18 mouse cellular contexts compared by ENCODE assay signal in genomic region chr4:34420970-34421369, GRCm38 (mm10).
"Had no signal": no experiment of that assay in that cellular context is flagged by ENCODE, and none has a peak within 500 bp of the region (broad histone marks: within the 10 kb centered on the region; RNA-seq: fewer than 3 reads in every experiment).

No protein-coding gene starts in this region.

- H3K27ac ChIP-seq: hindbrain, embryonic 12.5 days; hindbrain, embryonic 15.5 days; left cerebral cortex, adult 2 months; liver, embryonic 15.5 days; macrophage; midbrain, embryonic 12.5 days; midbrain, embryonic 15.5 days; neural tube, embryonic 12.5 days; neural tube, embryonic 15.5 days; stomach, postnatal 0 days had no signal

- DNase-seq: layer of hippocampus, postnatal 36 days; lung, adult 2 months; right cerebral cortex, adult 18-20 months; right cerebral cortex, postnatal 14 days; right cerebral cortex, postnatal 4 days; thymus, postnatal 25 days had no signal

- H3K4me3 ChIP-seq: hindbrain, embryonic 12.5 days; hindbrain, embryonic 15.5 days; left cerebral cortex, adult 2 months; liver, embryonic 15.5 days; midbrain, embryonic 12.5 days; midbrain, embryonic 15.5 days; neural tube, embryonic 12.5 days; neural tube, embryonic 15.5 days had no signal

- H3K9me3 ChIP-seq: hindbrain, embryonic 12.5 days; hindbrain, embryonic 15.5 days; liver, embryonic 15.5 days; midbrain, embryonic 12.5 days; midbrain, embryonic 15.5 days; neural tube, embryonic 12.5 days; neural tube, embryonic 15.5 days had no signal

- H3K9ac ChIP-seq: hindbrain, embryonic 12.5 days; hindbrain, embryonic 15.5 days; liver, embryonic 15.5 days; midbrain, embryonic 12.5 days; midbrain, embryonic 15.5 days; neural tube, embryonic 12.5 days; neural tube, embryonic 15.5 days had no signal

- H3K4me1 ChIP-seq: hindbrain, embryonic 12.5 days; hindbrain, embryonic 15.5 days; liver, embryonic 15.5 days; midbrain, embryonic 12.5 days; midbrain, embryonic 15.5 days; neural tube, embryonic 12.5 days; neural tube, embryonic 15.5 days had no signal

- ATAC-seq: intestine, postnatal 0 days; midbrain, embryonic 15.5 days had no signal

- H3K36me3 ChIP-seq: hindbrain, embryonic 12.5 days; hindbrain, embryonic 15.5 days; liver, embryonic 15.5 days; midbrain, embryonic 12.5 days; midbrain, embryonic 15.5 days; neural tube, embryonic 12.5 days; neural tube, embryonic 15.5 days had no signal

- H3K4me2 ChIP-seq: hindbrain, embryonic 12.5 days; hindbrain, embryonic 15.5 days; liver, embryonic 11.5 days; liver, embryonic 15.5 days; midbrain, embryonic 12.5 days; midbrain, embryonic 15.5 days; neural tube, embryonic 12.5 days; neural tube, embryonic 15.5 days had no signal

- H3K27me3 ChIP-seq: hindbrain, embryonic 12.5 days; hindbrain, embryonic 15.5 days; liver, embryonic 15.5 days; midbrain, embryonic 12.5 days; midbrain, embryonic 15.5 days; neural tube, embryonic 12.5 days; neural tube, embryonic 15.5 days had no signal
